Mouse (Mus musculus): ENCODE measurements around the gene Pgf.

- TF ChIP-seq CTCF (IDR thresholded peaks at IDR 0.05; ENCODE audit: extremely low read depth, insufficient read depth, insufficient read length, insufficient replicate concordance) = no peak
- no peak for TF ChIP-seq POLR2A (IDR thresholded peaks at IDR 0.05; ENCODE audit: low read depth, low read length)
Measured at GRCm38 (mm10) chr12:85204105-85204504, 26.5 kb upstream of the Pgf start.
